20 mouse cellular contexts compared by ENCODE assay signal in the genomic region with DNA sequence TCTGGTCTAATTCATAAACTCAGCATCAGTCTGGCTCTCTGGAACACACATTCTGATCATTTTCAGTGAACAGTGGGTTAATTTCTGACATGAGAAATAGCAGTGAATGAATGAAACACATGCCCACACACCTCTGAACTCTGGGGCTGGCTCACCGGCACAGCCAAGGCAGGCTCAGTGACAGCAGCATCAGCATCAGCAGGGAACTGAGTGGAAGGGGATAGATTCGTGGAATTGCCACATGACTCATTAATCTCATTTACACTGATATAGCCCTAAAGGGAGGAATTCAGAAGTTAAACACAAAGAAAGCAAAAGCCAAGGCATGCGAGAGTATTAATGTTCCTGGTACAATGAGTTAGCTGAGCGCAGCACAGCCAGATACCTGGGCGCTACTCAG. TPM values are rescaled to one million over a fixed set of nuclear protein-coding genes. Genes with fewer than 3 reads are reported as not detected.
"Had no signal": no experiment of that assay in that cellular context is flagged by ENCODE, and none has a peak within 500 bp of the region (broad histone marks: within the 10 kb centered on the region; RNA-seq: fewer than 3 reads in every experiment).

No protein-coding gene starts in this region.

- DNase-seq: lung, adult 18-20 months; lung, embryonic 14.5 days; lung, postnatal 10 days; lung, postnatal 4 days; retina, postnatal 1 day; right cerebral cortex, adult 18-20 months; right cerebral cortex, postnatal 25 days; right cerebral cortex, postnatal 4 days; spleen, adult 18-20 months; thymus, adult 18-20 months; thymus, postnatal 14 days; thymus, postnatal 36 days had no signal

- H3K4me2 ChIP-seq: liver, embryonic 12.5 days; lung, embryonic 14.5 days; midbrain, embryonic 13.5 days; midbrain, embryonic 15.5 days; neural tube, embryonic 12.5 days had no signal

- H3K4me3 ChIP-seq: liver, embryonic 12.5 days; midbrain, embryonic 10.5 days; midbrain, embryonic 13.5 days; midbrain, embryonic 15.5 days; myocyte; neural tube, embryonic 12.5 days had no signal

- ATAC-seq: liver, embryonic 12.5 days; midbrain, embryonic 13.5 days; midbrain, embryonic 15.5 days had no signal

- H3K9ac ChIP-seq: liver, embryonic 12.5 days; liver, embryonic 14.5 days; lung, embryonic 14.5 days; midbrain, embryonic 13.5 days; midbrain, embryonic 15.5 days; neural tube, embryonic 12.5 days had no signal

- H3K4me1 ChIP-seq: liver, embryonic 12.5 days; midbrain, embryonic 10.5 days; midbrain, embryonic 13.5 days; midbrain, embryonic 15.5 days; neural tube, embryonic 12.5 days had no signal

- H3K27ac ChIP-seq: liver, embryonic 12.5 days; liver, embryonic 14.5 days; midbrain, embryonic 10.5 days; midbrain, embryonic 13.5 days; midbrain, embryonic 15.5 days; neural tube, embryonic 12.5 days had no signal

- H3K27me3 ChIP-seq: liver, embryonic 12.5 days; midbrain, embryonic 13.5 days; midbrain, embryonic 15.5 days; neural tube, embryonic 12.5 days had no signal

- H3K9me3 ChIP-seq: liver, embryonic 12.5 days; midbrain, embryonic 10.5 days; midbrain, embryonic 13.5 days; midbrain, embryonic 15.5 days; neural tube, embryonic 12.5 days had no signal

- H3K36me3 ChIP-seq: midbrain, embryonic 15.5 days had no signal

RNA-seq across cellular contexts. Expression of gene Tagln3, which starts 50.4 kb away (rescaled TPM):
- total RNA-seq: megakaryocyte-erythroid progenitor cell, adult 5-6 weeks had no signal
